Mouse (Mus musculus): ENCODE results near the gene Urb1. TPM values are rescaled to one million over a fixed set of nuclear protein-coding genes. Genes with fewer than 3 reads are reported as not detected.

The Urb1 gene
- polyA plus RNA-seq, 1 experiment from 2014 or later = 5.9 TPM

DNA sequence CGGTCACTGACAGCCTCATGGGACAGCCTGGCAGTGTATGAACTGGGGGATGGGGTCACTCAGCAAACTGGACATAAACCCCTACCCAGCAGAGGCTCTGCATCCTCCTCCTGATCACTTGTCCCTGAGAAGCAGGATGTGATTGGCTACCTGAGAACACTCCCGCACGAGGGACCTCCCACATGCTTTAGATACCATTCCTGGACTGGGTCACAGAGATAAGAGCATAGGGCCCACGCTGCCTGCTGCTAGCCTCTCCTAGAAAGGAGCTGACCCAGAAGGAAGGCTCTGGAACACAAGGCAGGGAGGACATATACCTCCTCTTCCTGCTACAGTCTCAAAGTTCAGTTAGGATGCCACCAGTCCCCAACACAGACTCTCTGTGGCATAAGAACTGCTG, 49.7 kb downstream of the Urb1 start:
- H3K9me3 ChIP-seq = no peaks in the 10 kb centered on the region
- H3K4me3 ChIP-seq = no peak overlapping the region
- peak; percentile 65; the same call in 1 of the 2 replicates for ATAC-seq (ENCODE audit: extremely low read depth, insufficient number of reproducible peaks, low FRiP score, low TSS enrichment)
- H3K9ac ChIP-seq = peak overlapping the region; percentile 52; the same call in 1 of the 2 replicates
- H3K27ac ChIP-seq (replicated peaks) = 0 out of 2 replicates have a peak overlapping the region, but pooled peaks have one; percentile 38
- peaks cover 84% of the 10 kb centered on the region for H3K36me3 ChIP-seq
- peaks cover 20% of the 10 kb centered on the region for H3K4me1 ChIP-seq
- 20% methylated on average over 4 of the region's 4 CpGs for WGBS
- no peak overlapping the region for H3K4me2 ChIP-seq
- no peaks in the 10 kb centered on the region for H3K27me3 ChIP-seq (replicated peaks)

DNA sequence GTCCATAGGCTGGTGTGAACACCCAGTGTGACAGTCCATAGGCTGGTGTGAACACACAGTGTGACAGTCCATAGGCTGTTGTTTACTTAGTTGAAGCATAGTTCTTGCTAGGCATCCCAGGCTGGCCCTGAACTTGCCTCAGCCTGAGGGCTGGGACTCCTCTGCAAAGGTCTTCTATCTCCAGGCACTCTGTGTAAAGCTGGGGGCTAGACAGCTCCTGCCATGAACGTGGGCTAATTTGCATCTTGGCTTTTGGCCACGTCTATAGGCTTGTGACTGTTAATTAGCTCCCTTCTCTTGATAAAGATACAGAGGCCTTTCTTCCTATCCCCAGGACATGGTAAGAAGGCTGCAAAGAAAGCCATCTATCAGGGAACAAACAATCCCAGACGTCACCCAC, 50.9 kb downstream of the Urb1 start:
- Histone ChIP-seq H3K9me3 (no peaks in the 10 kb centered on the region), H3K9ac (no peak overlapping the region), H3K4me2 (no peak overlapping the region), H3K4me1 (peaks cover 20% of the 10 kb centered on the region), H3K27ac (replicated peaks) (no peak overlapping the region), H3K4me3 (no peak overlapping the region), H3K36me3 (peaks cover 89% of the 10 kb centered on the region), H3K27me3 (replicated peaks) (no peaks in the 10 kb centered on the region)
- no peak for ATAC-seq (ENCODE audit: extremely low read depth, insufficient number of reproducible peaks, low FRiP score, low TSS enrichment)
- 66% methylated on average over 3 of the region's 3 CpGs for WGBS

DNA sequence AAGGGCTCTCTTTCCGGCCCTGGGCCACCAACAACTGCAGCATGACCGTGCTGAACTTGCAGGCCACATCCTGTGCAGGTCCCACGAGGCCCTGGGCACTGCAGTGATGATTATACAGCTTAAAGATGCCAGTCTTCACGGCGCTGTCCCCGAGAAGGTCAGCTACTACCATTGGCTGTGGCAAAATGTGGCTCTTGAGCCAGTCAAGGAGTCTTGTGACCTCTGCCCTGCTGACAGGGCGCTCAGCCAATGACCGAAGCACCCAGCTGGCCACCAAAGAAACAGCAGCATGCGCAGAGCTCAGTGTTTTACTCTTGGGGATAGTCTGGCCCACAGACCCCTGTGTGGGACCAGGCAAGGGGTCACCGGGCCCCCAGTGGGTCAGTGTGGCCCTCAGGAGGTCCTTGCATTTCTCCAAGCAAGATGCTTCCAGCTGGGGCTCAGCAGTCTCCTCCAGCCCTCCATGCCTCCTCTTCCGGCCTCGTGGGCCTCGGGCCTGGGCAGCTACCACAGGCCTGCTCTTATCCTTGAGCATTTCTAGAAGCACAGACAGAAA, 56.7 kb downstream of the Urb1 start:
- no peak overlapping the region for H3K4me3 ChIP-seq
- WGBS = 86% methylated on average over 13 of the region's 13 CpGs
- no peaks in the 10 kb centered on the region for H3K9me3 ChIP-seq
- no peak overlapping the region for H3K4me2 ChIP-seq
- peaks cover 19% of the 10 kb centered on the region for H3K4me1 ChIP-seq
- ATAC-seq (ENCODE audit: extremely low read depth, insufficient number of reproducible peaks, low FRiP score, low TSS enrichment) = no peak
- no peak overlapping the region for H3K27ac ChIP-seq (replicated peaks)
- no peak overlapping the region for H3K9ac ChIP-seq
- peaks cover 77% of the 10 kb centered on the region for H3K36me3 ChIP-seq
- H3K27me3 ChIP-seq (replicated peaks) = no peaks in the 10 kb centered on the region

DNA sequence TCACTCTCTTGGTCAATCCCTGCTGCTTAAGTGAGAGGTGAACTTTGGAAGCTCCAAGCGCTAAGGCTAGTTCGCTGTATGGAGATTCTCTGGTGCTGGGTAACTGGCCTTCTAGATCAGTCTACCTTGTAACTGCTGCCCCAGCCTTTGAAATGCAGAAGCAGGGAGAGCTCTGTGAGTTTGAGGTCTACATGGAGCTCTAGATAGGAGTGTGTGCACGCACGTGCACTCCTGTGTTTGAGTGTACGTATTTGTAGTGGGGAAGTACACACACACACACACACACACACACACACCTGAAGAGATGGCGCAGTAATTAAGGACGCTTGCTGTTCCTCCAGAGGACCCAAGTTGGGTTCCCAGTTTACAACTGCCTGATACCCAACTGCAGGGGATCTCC, 62.0 kb downstream of the Urb1 start:
- ATAC-seq (ENCODE audit: extremely low read depth, insufficient number of reproducible peaks, low FRiP score, low TSS enrichment) = no peak
- H3K4me2 ChIP-seq = peak overlapping the region; percentile 27
- no peak overlapping the region for H3K9ac ChIP-seq
- 79% methylated on average over 7 of the region's 7 CpGs for WGBS
- H3K36me3 ChIP-seq = peaks cover 29% of the 10 kb centered on the region
- no peaks in the 10 kb centered on the region for H3K27me3 ChIP-seq (replicated peaks)
- no peaks in the 10 kb centered on the region for H3K9me3 ChIP-seq
- no peak overlapping the region for H3K4me3 ChIP-seq
- no peak overlapping the region for H3K27ac ChIP-seq (replicated peaks)
- peaks cover 51% of the 10 kb centered on the region for H3K4me1 ChIP-seq

DNA sequence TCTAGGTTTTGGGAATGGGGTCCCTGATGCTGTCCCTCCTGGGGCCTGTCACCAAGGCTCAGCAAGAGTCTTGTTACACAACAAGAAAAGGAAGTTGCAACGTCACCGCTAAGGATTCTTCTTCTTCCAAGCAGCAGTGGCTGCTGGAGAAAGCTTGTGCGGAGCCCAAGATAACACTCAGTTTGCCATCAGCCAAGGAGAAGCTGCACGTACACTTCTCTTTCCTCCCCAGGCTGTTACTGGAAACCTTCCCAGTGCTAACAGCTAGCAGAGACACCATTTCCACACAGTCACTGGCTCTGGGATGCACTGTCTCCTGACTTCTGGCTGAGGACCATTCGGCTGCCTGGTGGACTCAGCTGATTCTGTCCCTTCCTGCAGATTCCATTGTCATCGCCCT, 63.1 kb downstream of the Urb1 start:
- Histone ChIP-seq H3K9ac (no peak overlapping the region), H3K4me2 (no peak overlapping the region), H3K27me3 (replicated peaks) (no peaks in the 10 kb centered on the region), H3K9me3 (no peaks in the 10 kb centered on the region), H3K4me1 (peaks cover 56% of the 10 kb centered on the region), H3K4me3 (no peak overlapping the region), H3K27ac (replicated peaks) (peak overlapping the region; percentile 53), H3K36me3 (peaks cover 20% of the 10 kb centered on the region)
- no peak for ATAC-seq (ENCODE audit: extremely low read depth, insufficient number of reproducible peaks, low FRiP score, low TSS enrichment)
- WGBS = 58% methylated on average over 6 of the region's 6 CpGs

DNA sequence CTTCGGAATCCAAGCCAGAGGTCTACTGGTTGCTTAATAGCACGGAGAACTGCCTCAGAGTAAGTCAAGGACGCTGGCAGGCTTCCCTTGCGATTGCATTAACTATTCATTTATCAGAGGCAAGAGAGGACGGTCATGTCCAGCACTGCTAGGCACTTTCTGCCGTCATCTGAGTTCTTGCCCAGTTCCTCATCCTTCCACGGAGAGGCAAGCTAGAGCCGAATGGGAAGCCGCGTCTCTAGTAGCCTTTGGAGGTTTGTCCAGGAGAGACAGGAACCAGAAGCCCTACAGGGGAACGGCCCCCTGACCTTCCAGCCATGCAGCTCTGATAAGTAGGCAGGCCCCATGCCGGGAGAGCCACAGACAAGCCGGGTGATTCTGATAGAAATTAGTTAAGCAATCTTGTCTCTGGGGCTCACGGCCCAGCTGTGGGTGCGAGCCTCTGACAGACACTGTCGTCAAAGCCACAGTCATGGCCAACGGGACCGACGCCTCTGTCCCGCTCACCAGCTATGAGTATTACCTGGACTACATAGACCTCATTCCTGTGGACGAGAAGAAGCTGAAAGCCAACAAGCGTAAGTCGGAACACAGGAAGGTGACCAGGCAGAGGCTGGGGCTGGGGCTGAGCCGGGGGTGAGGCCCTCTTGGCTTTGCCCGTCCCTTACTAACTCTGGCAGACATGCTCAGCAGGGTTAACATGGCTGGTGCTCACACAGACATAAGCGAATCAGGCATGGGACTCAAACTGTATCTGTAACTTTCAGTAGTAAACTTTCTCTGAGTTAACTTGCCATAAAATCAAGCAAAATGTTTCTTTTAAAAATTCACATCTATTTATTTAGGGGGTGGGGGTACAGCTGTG, 71.9 kb downstream of the Urb1 start, which contains the start of gene Mrap:
Mrap (plus strand) TSS at position 116 of the 865 bp plus-strand sequence.
- Histone ChIP-seq H3K27ac (replicated peaks) (peak within 1 kb of the TSS; percentile 73), H3K4me3 (peak within 1 kb of the TSS; percentile 46), H3K9me3 (no peaks in the 10 kb centered on the region), H3K27me3 (replicated peaks) (no peaks in the 10 kb centered on the region), H3K4me2 (peak within 1 kb of the TSS; percentile 67), H3K36me3 (no peaks in the 10 kb centered on the region), H3K9ac (peak within 1 kb of the TSS; percentile 73), H3K4me1 (peaks cover 37% of the 10 kb centered on the region)
- 23% methylated on average over 26 of the region's 26 CpGs for WGBS
- ATAC-seq (ENCODE audit: extremely low read depth, insufficient number of reproducible peaks, low FRiP score, low TSS enrichment) = peak; percentile 56

DNA sequence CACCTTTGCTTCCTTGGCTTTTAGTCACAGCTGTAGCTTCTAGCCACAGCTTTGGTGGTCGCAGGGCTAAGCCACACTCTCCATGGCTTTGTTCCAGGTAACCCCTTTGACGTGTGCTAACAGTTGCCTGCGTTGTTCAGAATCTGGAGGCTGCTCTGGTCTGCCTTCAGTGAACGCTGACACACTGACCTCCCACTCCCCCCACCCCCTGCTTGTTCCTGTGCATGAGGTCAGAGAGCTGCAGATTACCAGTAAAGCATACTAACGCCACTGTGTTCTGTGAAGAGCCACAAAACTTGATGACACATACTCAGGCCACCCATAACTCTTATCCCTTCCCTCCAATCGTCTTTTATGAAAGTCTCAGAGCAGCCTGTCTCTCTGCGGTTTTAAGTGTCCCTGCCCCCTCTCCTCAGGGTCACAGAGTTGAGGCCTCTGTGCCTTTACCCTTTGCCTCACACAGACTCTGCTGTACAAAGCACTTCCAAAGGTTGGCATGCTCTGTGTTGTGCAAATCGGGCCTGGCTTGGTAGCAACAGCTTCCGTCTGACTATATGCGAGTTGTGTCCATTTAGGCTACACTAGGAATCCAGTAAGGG, 73.4 kb downstream of the Urb1 start:
- Histone ChIP-seq H3K36me3 (no peaks in the 10 kb centered on the region), H3K9me3 (no peaks in the 10 kb centered on the region), H3K27ac (replicated peaks) (no peak overlapping the region), H3K9ac (peak overlapping the region; percentile 51), H3K4me2 (no peak overlapping the region), H3K4me3 (no peak overlapping the region), H3K27me3 (replicated peaks) (no peaks in the 10 kb centered on the region), H3K4me1 (peaks cover 29% of the 10 kb centered on the region)
- no peak for ATAC-seq (ENCODE audit: extremely low read depth, insufficient number of reproducible peaks, low FRiP score, low TSS enrichment)
- WGBS = 41% methylated on average over 10 of the region's 10 CpGs

DNA sequence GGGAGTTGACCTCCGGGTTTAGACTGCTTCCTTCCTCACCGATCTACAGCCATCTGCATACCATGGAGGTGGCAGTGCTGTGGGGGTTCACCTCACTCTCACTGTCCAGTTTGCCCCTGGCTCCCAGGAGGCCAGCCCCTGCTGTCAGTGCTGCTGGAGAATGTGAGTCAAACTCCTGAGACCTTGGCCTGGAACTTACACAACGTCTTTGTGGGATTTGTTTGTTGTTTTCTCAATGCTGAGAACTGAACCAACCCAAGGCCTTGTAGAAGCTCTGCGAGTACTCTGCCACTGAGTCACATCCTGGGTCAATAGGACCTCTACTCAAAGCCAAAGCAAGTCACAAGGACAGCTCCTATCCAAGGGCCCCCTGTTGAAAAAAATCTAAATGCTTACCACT, 74.6 kb downstream of the Urb1 start:
- no peak overlapping the region for H3K27ac ChIP-seq (replicated peaks)
- H3K36me3 ChIP-seq = no peaks in the 10 kb centered on the region
- H3K9me3 ChIP-seq = peaks cover 6% of the 10 kb centered on the region; the same call in 1 of the 2 replicates
- H3K4me1 ChIP-seq = peaks cover 25% of the 10 kb centered on the region
- H3K27me3 ChIP-seq (replicated peaks) = no peaks in the 10 kb centered on the region
- ATAC-seq (ENCODE audit: extremely low read depth, insufficient number of reproducible peaks, low FRiP score, low TSS enrichment) = no peak
- 45% methylated on average over 4 of the region's 4 CpGs for WGBS
- no peak overlapping the region for H3K4me3 ChIP-seq
- H3K9ac ChIP-seq = no peak overlapping the region
- no peak overlapping the region for H3K4me2 ChIP-seq

DNA sequence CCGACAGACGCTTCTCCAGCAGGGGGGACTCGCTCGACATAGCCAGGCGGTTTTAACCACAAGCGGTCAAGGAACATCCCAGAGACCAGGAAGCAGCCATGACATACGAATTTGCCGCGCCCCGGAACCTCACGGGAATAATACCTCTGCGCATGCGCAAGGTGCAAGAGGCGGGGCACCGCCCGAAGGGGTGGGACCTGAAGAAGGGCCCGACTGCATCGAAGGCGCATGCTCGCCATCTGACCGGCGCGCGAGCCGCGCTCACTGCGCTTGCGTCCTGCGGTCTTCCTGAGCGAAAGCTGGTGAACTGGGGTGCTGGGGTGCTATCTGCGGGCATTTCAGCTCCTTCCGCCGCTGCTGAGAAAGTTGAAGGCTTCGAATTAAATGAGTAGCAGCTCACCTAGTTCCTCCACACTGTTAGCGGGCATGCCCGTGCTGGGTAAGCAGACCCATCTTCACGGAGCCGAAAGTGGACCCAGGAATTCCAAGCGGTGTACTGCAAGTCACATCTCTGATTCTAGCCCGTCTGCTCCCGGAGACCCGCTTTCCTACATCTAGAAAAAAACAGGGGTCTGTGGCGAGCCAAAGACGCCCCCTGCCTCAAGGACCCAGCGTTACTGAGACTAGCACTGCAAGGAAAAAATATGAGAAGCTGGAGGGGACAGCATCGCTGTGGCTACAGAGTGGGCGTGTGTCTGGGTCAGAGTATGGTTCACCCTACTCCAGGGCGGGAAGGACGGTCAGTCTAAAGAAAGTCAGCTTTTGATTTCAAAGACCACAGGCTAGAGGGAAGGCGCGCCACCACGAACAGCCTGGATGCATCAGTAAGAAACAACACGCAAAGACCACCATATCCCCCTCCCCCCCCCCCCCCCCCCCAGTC, 82.7 kb downstream of the Urb1 start, which contains the start of gene Mis18a:
Mis18a (minus strand) TSS at position 172 of the 883 bp plus-strand sequence.
- WGBS = 1% methylated on average over 52 of the region's 53 CpGs
- Histone ChIP-seq H3K4me1 (peaks cover 15% of the 10 kb centered on the region), H3K4me2 (peak within 1 kb of the TSS; percentile 97), H3K27me3 (replicated peaks) (no peaks in the 10 kb centered on the region), H3K36me3 (peaks cover 28% of the 10 kb centered on the region), H3K9me3 (peaks cover 6% of the 10 kb centered on the region; the same call in 1 of the 2 replicates), H3K9ac (peak within 1 kb of the TSS; percentile 91), H3K4me3 (peak within 1 kb of the TSS; percentile 92), H3K27ac (replicated peaks) (peak within 1 kb of the TSS; percentile 49)
- ATAC-seq (ENCODE audit: extremely low read depth, insufficient number of reproducible peaks, low FRiP score, low TSS enrichment) = peak; percentile 93

DNA sequence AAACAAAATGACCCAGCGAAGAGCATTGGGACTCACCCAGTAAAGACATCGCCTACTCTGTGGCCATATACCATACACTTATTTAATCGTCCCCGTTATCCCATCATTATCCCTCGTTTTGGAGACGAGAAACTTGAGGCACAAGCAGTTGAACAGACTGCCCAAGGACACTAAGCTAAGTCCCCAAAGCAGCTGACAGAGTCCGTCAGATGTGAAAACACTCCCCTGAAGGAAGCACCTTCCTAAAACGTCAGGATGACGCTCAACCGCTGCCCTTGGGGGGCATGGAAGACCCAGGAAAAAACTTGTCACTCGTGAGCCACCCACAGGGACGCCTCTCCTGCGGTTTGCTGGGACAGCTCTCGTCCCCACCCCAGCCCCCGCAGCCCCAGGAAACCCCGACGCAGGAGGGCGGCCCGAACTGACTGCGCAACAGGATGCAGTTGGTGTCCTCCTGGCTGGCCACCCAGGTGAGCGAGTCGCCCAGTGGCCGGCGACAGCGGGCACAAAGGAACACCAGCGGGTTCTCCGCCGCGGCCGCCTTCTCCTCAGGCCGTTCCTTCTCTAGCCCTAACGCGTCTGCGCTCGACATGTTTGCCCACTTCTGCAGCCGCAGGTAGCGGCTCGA, 83.5 kb downstream of the Urb1 start:
- Histone ChIP-seq H3K36me3 (peaks cover 35% of the 10 kb centered on the region), H3K4me3 (peak overlapping the region; percentile 92), H3K4me1 (peaks cover 15% of the 10 kb centered on the region), H3K4me2 (peak overlapping the region; percentile 97), H3K9me3 (peaks cover 6% of the 10 kb centered on the region; the same call in 1 of the 2 replicates), H3K27me3 (replicated peaks) (no peaks in the 10 kb centered on the region), H3K27ac (replicated peaks) (0 out of 2 replicates have a peak overlapping the region, but pooled peaks have one; percentile 28), H3K9ac (peak overlapping the region; percentile 91)
- ATAC-seq (ENCODE audit: extremely low read depth, insufficient number of reproducible peaks, low FRiP score, low TSS enrichment) = no peak; the same call in 1 of the 2 replicates
- 4% methylated on average over 38 of the region's 38 CpGs for WGBS
